Mouse (Mus musculus) adrenal gland, adult 2 months (tissue): ENCODE measurements around the gene Gm47955. TPM values are rescaled to one million over a fixed set of nuclear protein-coding genes. Genes with fewer than 3 reads are reported as not detected.
"Not testable (repeated sequence)": the region's sequence is repeated elsewhere in the genome, so short reads cannot be mapped to it uniquely, and the experiment has no call there.

Source experiments
- DNase-seq: peaks from one replicate; pipeline ENCODE4 v3.0.0; 2021
- polyA plus RNA-seq: library from polyadenylated mRNA; depleted of rRNA; stranded (reverse); fragments of >200 nt; gene quantifications from 2 replicates; pipeline ENCODE4 v1.2.3, GENCODE M21; 2012; rRNA removed
- total RNA-seq, 2 experiments: library from RNA; stranded (reverse); gene quantifications; 2 replicates each; pipeline ENCODE4 v1.2.3; 2021

The Gm47955 gene
- total and polyA plus RNA-seq, 3 experiments = not detected

DNA sequence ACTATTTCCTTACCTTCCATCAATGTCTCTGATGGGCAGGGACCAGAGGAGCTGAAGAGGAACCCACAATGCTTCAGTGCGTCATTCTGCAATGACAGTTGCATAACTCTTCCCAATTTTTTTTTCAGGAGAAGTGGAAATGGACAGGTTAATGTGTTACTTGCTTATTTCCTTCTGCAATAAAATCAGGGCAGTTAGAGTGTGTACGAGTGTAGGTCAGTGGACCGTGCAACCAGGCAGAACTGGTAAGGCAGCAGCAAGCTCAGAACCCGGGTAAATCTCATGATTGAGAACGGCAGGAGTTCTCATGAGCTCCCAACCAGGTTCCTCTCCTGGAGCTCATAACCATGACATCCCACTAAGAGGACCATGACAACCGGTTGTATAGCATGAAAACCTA, 32.0 kb downstream of the Gm47955 start:
- DNase-seq = no peak

DNA sequence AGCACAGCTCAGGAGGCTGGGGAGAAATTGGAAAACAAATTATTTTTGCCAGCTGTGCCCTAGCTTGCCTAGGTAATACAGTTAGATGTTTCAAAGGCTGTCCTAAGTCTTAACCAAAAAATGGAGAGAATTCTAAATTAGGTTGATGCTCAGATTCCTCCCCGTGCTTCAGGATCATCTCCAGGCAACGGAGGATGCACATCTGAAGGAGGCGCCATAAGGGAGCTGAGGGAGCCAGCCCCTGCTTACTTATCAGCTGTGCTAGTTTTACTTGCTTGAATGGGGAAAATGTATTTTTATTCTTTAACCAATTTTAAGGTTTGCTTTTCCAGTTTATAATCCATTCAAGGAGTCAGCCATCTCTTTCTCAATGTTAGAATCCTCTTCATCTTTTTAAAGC, 33.9 kb downstream of the Gm47955 start:
- DNase-seq = no peak

DNA sequence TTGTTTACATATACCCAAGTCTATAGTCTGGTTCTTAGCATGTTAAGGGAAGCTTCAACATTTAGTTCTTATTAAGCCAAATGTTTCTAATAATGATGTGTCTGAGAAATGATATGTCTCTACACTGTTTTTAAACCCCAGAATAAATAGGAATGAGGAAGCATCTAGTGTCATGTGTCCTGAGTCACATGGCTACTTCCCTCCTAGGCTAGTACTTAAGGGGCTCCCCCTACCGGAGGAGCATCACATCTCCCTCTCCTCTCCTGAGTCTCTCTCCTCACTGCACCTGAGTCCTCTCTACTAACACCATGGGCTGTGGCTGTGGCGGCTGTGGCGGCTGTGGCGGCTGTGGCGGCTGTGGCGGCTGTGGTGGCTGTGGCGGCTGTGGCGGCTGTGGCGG, 40.2 kb downstream of the Gm47955 start, which contains the start of gene Gm47959:
TSS of gene Gm47959 (plus strand) at position 243 of the 400 bp plus-strand sequence.
- not testable (repeated sequence) for DNase-seq

DNA sequence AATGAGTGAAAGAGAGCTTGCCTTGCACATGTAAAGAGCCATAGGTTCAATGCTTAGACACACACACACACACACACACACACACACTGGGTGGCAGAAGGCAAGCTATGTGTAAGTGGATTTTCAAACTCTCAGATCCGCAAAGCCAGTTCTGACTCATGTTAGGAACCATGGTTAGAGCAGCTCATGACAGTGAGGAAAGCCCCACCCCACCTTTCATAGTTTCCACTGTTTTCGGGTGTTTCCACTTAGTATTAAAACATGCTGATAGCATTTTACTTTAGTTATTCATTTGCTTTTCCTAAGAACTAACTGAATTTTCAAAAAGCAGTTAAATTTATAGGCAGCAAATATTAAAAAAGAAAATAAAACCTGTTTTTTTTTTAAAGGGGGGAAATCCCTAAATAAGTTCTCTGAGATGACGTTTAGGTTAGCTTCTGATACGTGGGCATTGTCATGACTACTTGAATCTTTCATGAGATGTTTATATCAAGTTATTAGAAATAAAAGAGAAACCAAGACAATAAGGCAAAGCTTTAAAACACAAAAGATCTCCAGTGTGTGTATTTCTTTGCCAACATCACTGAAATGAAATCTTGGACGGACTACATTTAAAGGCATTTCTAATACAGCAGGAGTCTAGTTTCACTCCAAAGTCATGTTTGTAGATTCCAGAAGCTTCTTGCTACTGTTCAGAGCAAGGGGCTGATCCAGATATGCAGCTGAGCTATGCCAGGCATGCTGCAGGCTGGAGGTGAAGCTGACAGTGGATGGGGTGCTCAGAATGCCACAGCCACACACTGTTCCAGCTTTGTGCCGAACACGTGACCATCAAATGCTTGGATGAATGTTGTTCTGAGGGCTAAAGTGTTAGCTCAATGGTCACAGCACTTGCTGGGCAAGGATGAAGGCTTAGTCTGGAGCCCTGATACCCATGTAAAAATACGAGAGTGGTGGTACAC, 46.4 kb downstream of the Gm47955 start:
- DNase-seq = no peak

DNA sequence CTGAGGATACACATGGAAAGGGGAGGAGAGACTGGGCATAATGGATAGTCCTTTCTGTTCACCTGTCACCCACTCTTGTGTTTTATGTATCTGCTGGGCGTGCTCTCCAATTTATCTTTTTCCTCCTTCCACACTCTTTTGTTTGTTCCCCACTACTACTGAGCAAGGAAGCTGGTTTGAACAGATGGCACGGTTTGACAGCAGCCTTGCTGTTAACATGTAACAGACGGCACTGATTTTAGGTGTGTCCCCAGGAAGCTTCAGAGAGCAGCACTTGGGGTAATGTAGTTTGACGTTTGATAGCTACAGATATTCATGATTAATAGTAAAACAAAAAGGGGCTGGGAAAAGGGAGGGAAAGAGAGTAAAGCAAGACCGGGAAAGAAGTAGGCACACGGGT, 47.4 kb downstream of the Gm47955 start:
- DNase-seq = no peak

Other genes with a start within 250 kb of the Gm47955 start
- 100 to 1,000 TPM; 133 to 135 TPM for gene Mff, start 235.4 kb upstream of the Gm47955 start, total RNA-seq
- 242 and 318 TPM in 2 replicates for gene Mff, start 235.4 kb upstream of the Gm47955 start, polyA plus RNA-seq
- gene Tm4sf20, start 191.8 kb upstream of the Gm47955 start, total RNA-seq = not detected
- gene Tm4sf20, start 191.8 kb upstream of the Gm47955 start, polyA plus RNA-seq = not detected in 2 replicates
- not detected for gene Gm47791, start 189.0 kb upstream of the Gm47955 start, total RNA-seq
- gene Gm47791, start 189.0 kb upstream of the Gm47955 start, polyA plus RNA-seq = not detected in 2 replicates
- gene Agfg1, start 120.8 kb upstream of the Gm47955 start, total RNA-seq = 10 to 100 TPM; 52.7 to 54.5 TPM
- 25.7 and 33.3 TPM in 2 replicates for gene Agfg1, start 120.8 kb upstream of the Gm47955 start, polyA plus RNA-seq
- not detected for gene A030005L19Rik, start 47.0 kb upstream of the Gm47955 start, total RNA-seq
- gene A030005L19Rik, start 47.0 kb upstream of the Gm47955 start, polyA plus RNA-seq = 0.13 and 0.38 TPM in 2 replicates
- gene A030014E15Rik, start 35.4 kb upstream of the Gm47955 start, total RNA-seq = not detected
- gene A030014E15Rik, start 35.4 kb upstream of the Gm47955 start, polyA plus RNA-seq = not detected in 2 replicates
- gene Gm6217, start 28.9 kb upstream of the Gm47955 start, total RNA-seq = not detected
- not detected in 2 replicates for gene Gm6217, start 28.9 kb upstream of the Gm47955 start, polyA plus RNA-seq
- not detected for gene A030003K21Rik, start 16.9 kb upstream of the Gm47955 start, total RNA-seq
- not detected in 2 replicates for gene A030003K21Rik, start 16.9 kb upstream of the Gm47955 start, polyA plus RNA-seq
- not detected for gene Gm7544, start 4.3 kb upstream of the Gm47955 start, total RNA-seq
- gene Gm7544, start 4.3 kb upstream of the Gm47955 start, polyA plus RNA-seq = not detected in 2 replicates
- gene Gm47959, start 40.3 kb downstream of the Gm47955 start, total RNA-seq = not detected
- not detected in 2 replicates for gene Gm47959, start 40.3 kb downstream of the Gm47955 start, polyA plus RNA-seq
- gene Slc19a3, start 78.2 kb downstream of the Gm47955 start, total RNA-seq = under 1 TPM; 0.14 to 0.26 TPM
- 0.15 and 0.25 TPM in 2 replicates for gene Slc19a3, start 78.2 kb downstream of the Gm47955 start, polyA plus RNA-seq
- not detected for gene Krtap28-10, start 82.2 kb downstream of the Gm47955 start, total RNA-seq
- gene Krtap28-10, start 82.2 kb downstream of the Gm47955 start, polyA plus RNA-seq = not detected in 2 replicates
- gene Gm47969, start 84.6 kb downstream of the Gm47955 start, total RNA-seq = not detected
- not detected in 2 replicates for gene Gm47969, start 84.6 kb downstream of the Gm47955 start, polyA plus RNA-seq
- gene A030005K14Rik, start 99.1 kb downstream of the Gm47955 start, total RNA-seq = not detected
- not detected in 2 replicates for gene A030005K14Rik, start 99.1 kb downstream of the Gm47955 start, polyA plus RNA-seq
- gene Krtap28-13, start 100.6 kb downstream of the Gm47955 start, total RNA-seq = not detected
- not detected in 2 replicates for gene Krtap28-13, start 100.6 kb downstream of the Gm47955 start, polyA plus RNA-seq
- not detected for gene Ccl20, start 156.5 kb downstream of the Gm47955 start, total RNA-seq
- gene Ccl20, start 156.5 kb downstream of the Gm47955 start, polyA plus RNA-seq = not detected in 2 replicates
- not detected for gene Daw1, start 199.5 kb downstream of the Gm47955 start, total RNA-seq
- not detected in 2 replicates for gene Daw1, start 199.5 kb downstream of the Gm47955 start, polyA plus RNA-seq